Mouse (Mus musculus) lung, postnatal 0 days (tissue): ENCODE results near the gene Yap1.

Experiments used
- CTCF ChIP-seq: IDR thresholded peaks from 2 replicates; pipeline ENCODE4 v1.5.1; 2016; ENCODE audit warnings: antibody characterized with exemption, mild to moderate bottlenecking
- EP300 ChIP-seq: IDR thresholded peaks from 2 replicates; pipeline ENCODE4 v1.6.1; 2016; ENCODE audit warnings: antibody characterized with exemption, mild to moderate bottlenecking, control low read depth

- no peak for TF ChIP-seq CTCF
- TF ChIP-seq EP300: no peak
Observed at GRCm38 (mm10) chr9:7906564-7906963, 97.8 kb downstream of the Yap1 start.
